Mouse (Mus musculus) midbrain, embryonic 12.5 days (tissue): ENCODE results near the gene Btrc. TPM values are rescaled to one million over a fixed set of nuclear protein-coding genes. Genes with fewer than 3 reads are reported as not detected.

Experiments
- ATAC-seq: fragments of 200-750 bp; cut with Nextera tagmentation; 2 replicates; pipeline ENCODE4 v1.8.0; 2017; ENCODE audit warnings: low read depth, moderate TSS enrichment, moderate library complexity; ENCODE audit not compliant: low FRiP score
- H3K27ac ChIP-seq: fragments of 300-500 bp; sonication (generic); replicated peaks from 2 replicates; pipeline ENCODE4 v1.5.1; 2016; ENCODE audit warnings: mild to moderate bottlenecking
- H3K27me3 ChIP-seq: fragments of 300-500 bp; sonication (generic); 2 replicates; pipeline ENCODE4 v1.6.1; 2016; ENCODE audit warnings: mild to moderate bottlenecking
- H3K36me3 ChIP-seq: fragments of 300-500 bp; sonication (generic); 2 replicates; pipeline ENCODE4 v1.6.1; 2016
- H3K4me1 ChIP-seq: fragments of 300-500 bp; sonication (generic); 2 replicates; pipeline ENCODE4 v1.6.1; 2016
- H3K4me2 ChIP-seq: fragments of 300-500 bp; sonication (generic); replicated peaks from 2 replicates; pipeline ENCODE4 v1.6.1; 2016; ENCODE audit warnings: mild to moderate bottlenecking, moderate library complexity
- H3K4me3 ChIP-seq: fragments of 300-500 bp; sonication (generic); 2 replicates; pipeline ENCODE4 v1.5.1; 2016; ENCODE audit warnings: mild to moderate bottlenecking
- H3K9ac ChIP-seq: fragments of 300-500 bp; sonication (generic); replicated peaks from 2 replicates; pipeline ENCODE4 v1.6.1; 2016; ENCODE audit warnings: mild to moderate bottlenecking, moderate library complexity
- H3K9me3 ChIP-seq: fragments of 300-500 bp; sonication (generic); 2 replicates; pipeline ENCODE4 v1.6.1; 2016; ENCODE audit warnings: mild to moderate bottlenecking
- WGBS: fragments of 180-500 bp; shearing (Covaris S2); methylation state at CpG from one replicate; pipeline ENCODE4 v1.1.7; 2016; 5-methylcytosine and 5-hydroxymethylcytosine counted together
- polyA plus RNA-seq: library from polyadenylated mRNA; unstranded; fragments of >200 nt; fragmentation: Nextera tagmentation; extraction: Ambion mirVana; gene quantifications from 2 replicates; pipeline ENCODE4 v1.2.1, GENCODE M21; 2016

Btrc gene
- polyA plus RNA-seq, 1 experiment from 2014 or later = 56.5 TPM

DNA sequence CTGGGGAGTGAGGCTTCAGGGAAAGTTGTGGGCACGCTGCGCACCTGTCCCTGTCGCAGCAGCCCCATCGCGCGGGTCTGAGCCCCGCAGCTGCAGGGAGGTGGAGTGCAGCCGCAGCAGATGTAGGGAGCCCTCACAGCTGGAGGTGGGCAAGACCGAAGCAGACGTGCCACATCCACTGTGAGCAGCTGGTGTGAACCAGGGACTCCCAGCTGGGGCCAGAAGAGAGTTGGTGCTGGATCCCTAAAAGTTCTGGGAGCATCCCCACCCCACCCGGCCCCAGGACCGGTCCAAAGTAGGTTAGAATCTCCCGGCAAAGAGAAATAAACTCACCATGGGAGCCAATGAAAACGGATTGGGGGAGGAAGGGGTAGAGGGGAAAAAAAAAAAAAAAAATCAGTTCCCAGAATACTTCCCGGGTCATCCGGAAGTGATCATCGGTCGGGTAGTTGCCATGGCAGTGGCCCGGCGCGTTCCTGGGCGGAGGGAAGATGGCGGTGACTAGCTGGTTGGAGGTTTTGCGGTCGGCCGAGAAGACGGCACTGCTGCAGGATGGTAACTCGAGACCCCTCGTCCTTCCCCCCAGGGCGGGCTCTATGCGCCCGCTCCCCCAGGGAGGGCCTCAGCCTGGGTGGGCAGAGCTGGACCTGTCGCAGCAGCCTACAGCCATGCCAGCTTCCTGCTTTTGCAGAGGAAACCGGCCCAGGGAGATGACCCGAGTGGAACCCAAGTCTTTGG is 196.8 kb downstream of the Btrc start, which contains the start of the genes Poll and Gm17018:
Gene Poll (minus strand): TSS at position 379 of the 738 bp plus-strand sequence.
Gene Gm17018 (plus strand): TSS at position 463 of the 738 bp plus-strand sequence.
- ATAC-seq = peak; percentile 92

DNA sequence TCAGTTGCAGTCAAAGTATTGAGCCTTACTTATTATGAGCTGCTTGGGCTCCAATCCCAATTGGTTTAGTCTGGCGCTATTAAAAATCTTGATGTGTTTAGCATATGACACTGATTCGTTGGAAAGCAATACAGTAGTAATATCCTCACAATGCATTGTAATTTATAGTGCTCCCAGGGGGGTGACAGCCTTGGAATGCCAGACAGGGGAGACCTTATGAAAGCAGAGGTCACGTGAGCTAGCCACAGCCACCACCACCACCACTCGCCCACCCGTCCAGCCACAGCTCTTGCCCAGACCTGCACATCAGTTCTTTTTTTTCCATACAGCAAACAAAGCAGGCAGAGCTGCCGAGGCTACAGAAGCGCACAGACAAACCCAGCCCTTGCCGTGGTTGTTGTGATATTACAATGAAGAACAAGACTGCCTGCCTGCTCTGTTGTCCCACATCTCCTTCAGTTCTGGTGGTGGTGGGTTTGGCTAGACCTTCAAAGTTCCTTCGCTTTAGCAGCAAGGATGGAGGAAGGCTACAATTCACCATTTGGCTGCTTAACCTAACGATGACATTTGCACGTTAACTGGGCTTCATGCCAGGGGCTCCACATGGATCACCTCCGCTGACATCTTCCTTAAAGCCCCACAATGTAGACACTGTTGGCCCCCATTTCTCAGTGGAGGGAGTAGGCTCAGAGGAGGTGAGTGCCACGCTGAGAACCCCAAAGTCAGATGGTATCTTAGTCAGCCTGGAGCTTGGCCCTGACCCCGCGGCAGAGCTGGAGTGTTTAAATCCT is 202.6 kb downstream of the Btrc start:
- Histone ChIP-seq H3K4me1 (peaks cover 22% of the 10 kb centered on the region), H3K27ac (no peak overlapping the region), H3K9ac (no peak overlapping the region), H3K4me3 (no peak overlapping the region), H3K27me3 (peaks cover 93% of the 10 kb centered on the region), H3K4me2 (no peak overlapping the region), H3K9me3 (no peaks in the 10 kb centered on the region), H3K36me3 (no peaks in the 10 kb centered on the region)
- ATAC-seq = no peak
- 63% methylated on average over 15 of the region's 15 CpGs for whole genome bisulfite sequencing

More for the DNA sequence above, 196.8 kb downstream of the Btrc start, which contains the start of the genes Poll and Gm17018:
- Histone ChIP-seq H3K36me3 (peaks cover 23% of the 10 kb centered on the region), H3K9ac (peak within 1 kb of the TSS; percentile 84), H3K27me3 (peaks cover 40% of the 10 kb centered on the region), H3K4me3 (peak within 1 kb of the TSS; percentile 62), H3K9me3 (no peaks in the 10 kb centered on the region), H3K27ac (peak within 1 kb of the TSS; percentile 65), H3K4me2 (peak within 1 kb of the TSS; percentile 99), H3K4me1 (peaks cover 10% of the 10 kb centered on the region)
- WGBS = under 1% methylated on average over 35 of the region's 35 CpGs

DNA sequence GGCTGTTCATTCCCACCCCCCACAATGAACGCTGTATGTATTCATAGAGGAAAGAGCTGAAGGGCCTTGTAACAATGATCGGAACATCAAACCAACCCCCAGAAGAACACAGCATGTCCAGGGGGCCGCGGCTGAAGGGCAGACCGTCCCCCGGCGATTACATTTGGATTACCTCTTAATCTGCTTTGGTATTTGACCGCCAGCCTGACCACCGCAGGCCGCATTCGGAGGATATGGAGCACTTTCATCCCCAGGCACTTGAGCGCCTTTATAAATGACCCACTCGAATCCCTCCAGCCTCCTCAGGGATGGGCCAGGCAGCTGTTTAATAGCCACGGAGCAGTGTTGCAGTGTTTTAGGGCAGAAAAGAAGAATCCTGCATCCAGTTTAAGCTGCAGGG is 203.8 kb downstream of the Btrc start:
- peaks cover 94% of the 10 kb centered on the region for H3K27me3 ChIP-seq
- no peaks in the 10 kb centered on the region for H3K9me3 ChIP-seq
- H3K4me1 ChIP-seq = peaks cover 22% of the 10 kb centered on the region
- H3K9ac ChIP-seq = no peak overlapping the region
- peaks cover 8% of the 10 kb centered on the region; the same call in 1 of the 2 replicates for H3K36me3 ChIP-seq
- H3K27ac ChIP-seq = no peak overlapping the region
- WGBS = 6% methylated on average over 14 of the region's 14 CpGs
- no peak for ATAC-seq
- H3K4me2 ChIP-seq = no peak overlapping the region
- H3K4me3 ChIP-seq = no peak overlapping the region

- Histone ChIP-seq H3K9ac (no peak overlapping the region), H3K27me3 (peaks cover 99% of the 10 kb centered on the region), H3K4me1 (peaks cover 16% of the 10 kb centered on the region)
Measured at GRCm38 (mm10) chr19:45573033-45573432, 209.5 kb downstream of the Btrc start.

DNA sequence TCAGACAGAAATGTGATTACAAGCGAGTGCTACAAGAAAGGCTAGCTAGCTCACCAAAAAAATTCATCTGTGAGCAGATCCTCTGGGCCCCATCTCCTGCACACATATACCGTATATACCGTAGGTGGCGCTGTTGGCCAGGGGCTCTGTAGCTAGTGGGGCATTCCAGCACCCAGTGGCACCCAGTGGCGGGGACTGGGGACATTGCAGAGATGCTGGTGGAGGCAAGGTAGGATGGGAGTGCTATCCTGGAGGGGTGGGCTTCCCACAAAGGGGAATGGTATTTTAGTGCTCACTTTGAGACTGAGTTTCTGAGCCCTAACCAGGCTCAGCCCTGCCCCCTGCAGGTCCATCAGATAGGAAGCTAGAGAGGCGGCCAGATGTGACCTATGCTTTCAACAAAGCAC is 210.3 kb downstream of the Btrc start:
- no peak overlapping the region for H3K27ac ChIP-seq
- peaks cover 99% of the 10 kb centered on the region for H3K27me3 ChIP-seq
- 13% methylated on average over 6 of the region's 6 CpGs for WGBS
- H3K4me3 ChIP-seq = no peak overlapping the region
- peaks cover 16% of the 10 kb centered on the region for H3K4me1 ChIP-seq
- 0 out of 2 replicates have a peak, but pooled peaks have one; percentile 23 for ATAC-seq
- H3K9ac ChIP-seq = no peak overlapping the region
- peaks cover 32% of the 10 kb centered on the region for H3K36me3 ChIP-seq
- no peak overlapping the region for H3K4me2 ChIP-seq
- no peaks in the 10 kb centered on the region for H3K9me3 ChIP-seq

More at GRCm38 (mm10) chr19:45573033-45573432, 209.5 kb downstream of the Btrc start:
- no peak for ATAC-seq
- WGBS = 81% methylated on average over 6 of the region's 6 CpGs
- Histone ChIP-seq H3K4me3 (no peak overlapping the region), H3K9me3 (no peaks in the 10 kb centered on the region), H3K27ac (no peak overlapping the region), H3K4me2 (no peak overlapping the region), H3K36me3 (peaks cover 23% of the 10 kb centered on the region)

DNA sequence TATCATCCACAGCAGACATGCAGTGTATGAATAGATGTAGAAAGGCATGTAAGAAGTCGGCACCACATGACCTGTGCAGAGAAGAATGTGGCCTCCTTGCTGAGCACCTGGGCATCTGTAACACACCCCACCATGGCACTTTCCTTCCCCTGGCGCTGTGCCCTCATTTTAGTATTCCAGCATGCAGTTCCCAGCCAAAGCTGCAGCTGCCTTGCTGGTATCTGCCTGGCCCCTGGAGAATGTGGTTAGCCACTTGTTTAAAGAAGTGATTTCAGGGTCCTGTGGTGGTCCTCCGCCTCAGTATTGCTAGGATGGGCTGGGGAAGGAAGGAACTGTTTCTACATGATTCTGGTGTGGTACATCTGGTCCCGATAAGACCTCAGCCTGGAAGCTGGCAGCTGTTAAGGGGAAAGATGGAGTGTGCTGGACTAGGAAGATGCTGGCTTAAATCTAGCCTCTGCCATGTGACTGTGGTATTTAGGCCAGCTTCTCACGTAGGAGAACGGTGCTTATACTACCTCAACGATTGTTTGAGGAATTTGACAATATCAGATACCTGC is 210.9 kb downstream of the Btrc start:
- Histone ChIP-seq H3K36me3 (peaks cover 36% of the 10 kb centered on the region), H3K4me1 (peaks cover 17% of the 10 kb centered on the region), H3K4me2 (no peak overlapping the region), H3K4me3 (no peak overlapping the region), H3K9ac (no peak overlapping the region), H3K27me3 (peaks cover 99% of the 10 kb centered on the region), H3K27ac (no peak overlapping the region), H3K9me3 (no peaks in the 10 kb centered on the region)
- 86% methylated on average over 7 of the region's 7 CpGs for WGBS
- no peak for ATAC-seq

DNA sequence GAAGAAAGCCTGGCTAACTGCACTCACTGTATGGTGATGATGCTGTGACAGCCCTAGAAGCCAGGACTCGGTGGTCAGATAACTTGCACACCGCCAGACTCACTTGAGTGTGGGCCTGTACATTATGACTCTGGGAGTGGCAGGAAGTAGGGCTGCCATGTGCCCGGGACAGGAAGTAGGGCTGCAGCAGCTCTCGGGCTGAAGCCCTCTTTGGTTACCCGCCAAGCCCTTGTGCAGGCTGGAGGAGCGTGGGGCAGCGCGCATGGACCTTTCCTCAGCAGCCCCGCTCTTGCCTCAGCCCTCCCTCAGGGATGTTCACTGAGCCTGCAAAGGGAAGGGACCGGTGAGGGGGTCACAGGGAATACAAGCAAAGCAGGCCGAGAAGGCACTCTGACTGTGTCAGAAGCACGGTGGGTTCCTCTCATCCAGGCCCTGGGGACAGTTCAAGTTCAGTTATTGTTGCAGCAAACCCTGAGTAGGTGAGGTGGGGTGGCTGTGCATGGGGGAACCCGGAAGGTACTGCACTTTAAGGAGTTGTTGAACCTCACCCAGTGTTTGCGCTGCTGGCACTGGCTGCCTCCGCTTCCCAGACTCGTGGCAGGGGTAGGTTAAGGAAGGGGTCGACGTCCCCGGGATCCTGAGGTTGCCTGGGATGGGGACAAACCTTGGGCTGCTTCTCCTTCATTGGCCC is 211.6 kb downstream of the Btrc start:
- Histone ChIP-seq H3K36me3 (peaks cover 36% of the 10 kb centered on the region), H3K4me1 (peaks cover 24% of the 10 kb centered on the region), H3K27me3 (peaks cover 98% of the 10 kb centered on the region), H3K4me3 (no peak overlapping the region), H3K9ac (0 out of 2 replicates have a peak overlapping the region, but pooled peaks have one; percentile 6), H3K4me2 (no peak overlapping the region), H3K27ac (no peak overlapping the region), H3K9me3 (no peaks in the 10 kb centered on the region)
- WGBS = 50% methylated on average over 19 of the region's 19 CpGs
- ATAC-seq = no peak

GRCm38 (mm10) chr19:45575632-45576001 is 212.1 kb downstream of the Btrc start:
- Histone ChIP-seq H3K9me3 (no peaks in the 10 kb centered on the region), H3K27ac (no peak overlapping the region), H3K4me2 (no peak overlapping the region), H3K36me3 (peaks cover 36% of the 10 kb centered on the region), H3K27me3 (peaks cover 94% of the 10 kb centered on the region), H3K4me3 (no peak overlapping the region), H3K9ac (no peak overlapping the region), H3K4me1 (peaks cover 29% of the 10 kb centered on the region)
- 8% methylated on average over 8 of the region's 8 CpGs for WGBS
- ATAC-seq = no peak

DNA sequence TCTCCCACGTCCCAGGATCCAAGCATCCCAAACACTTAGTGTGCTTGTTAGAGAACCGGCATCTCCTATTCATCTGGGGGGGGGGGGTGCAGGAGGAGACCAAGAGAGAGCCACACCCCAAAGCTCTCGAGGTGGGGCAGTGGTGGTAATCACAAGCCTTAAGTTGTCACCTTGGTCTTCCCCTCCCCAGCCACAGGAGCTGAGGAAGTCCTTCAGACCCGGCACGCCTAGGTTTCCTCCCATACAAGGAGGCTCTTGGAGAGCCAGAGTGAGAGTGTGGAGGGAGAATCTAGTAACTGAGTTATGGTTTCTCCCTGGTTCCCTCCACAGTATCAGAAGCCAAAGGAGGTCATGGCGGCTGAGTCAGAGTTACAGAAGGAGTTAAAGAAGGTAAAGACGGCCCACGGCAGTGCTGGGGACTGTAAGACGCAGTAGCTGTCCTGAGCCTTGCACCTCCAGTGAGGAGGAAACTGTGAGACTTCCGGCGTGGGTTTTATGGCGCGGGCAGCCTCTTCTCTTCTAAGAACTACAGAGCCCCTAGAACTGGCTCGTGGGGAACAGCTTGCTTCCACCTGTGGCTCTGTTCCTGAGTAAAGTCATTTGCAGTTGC is 213.7 kb downstream of the Btrc start:
- Histone ChIP-seq H3K36me3 (peaks cover 29% of the 10 kb centered on the region), H3K4me1 (peaks cover 35% of the 10 kb centered on the region), H3K4me2 (no peak overlapping the region), H3K27me3 (peaks cover 89% of the 10 kb centered on the region), H3K4me3 (no peak overlapping the region), H3K9ac (no peak overlapping the region), H3K9me3 (no peaks in the 10 kb centered on the region), H3K27ac (no peak overlapping the region)
- ATAC-seq = no peak
- 88% methylated on average over 14 of the region's 14 CpGs for WGBS

GRCm38 (mm10) chr19:45578976-45579375 is 215.4 kb downstream of the Btrc start:
- H3K36me3 ChIP-seq = peaks cover 25% of the 10 kb centered on the region
- WGBS = 93% methylated on average over 12 of the region's 12 CpGs
- H3K9me3 ChIP-seq = no peaks in the 10 kb centered on the region
- H3K4me3 ChIP-seq = no peak overlapping the region
- no peak overlapping the region for H3K27ac ChIP-seq
- peaks cover 38% of the 10 kb centered on the region for H3K4me1 ChIP-seq
- H3K4me2 ChIP-seq = no peak overlapping the region
- no peak overlapping the region for H3K9ac ChIP-seq
- ATAC-seq = no peak
- peaks cover 89% of the 10 kb centered on the region for H3K27me3 ChIP-seq

DNA sequence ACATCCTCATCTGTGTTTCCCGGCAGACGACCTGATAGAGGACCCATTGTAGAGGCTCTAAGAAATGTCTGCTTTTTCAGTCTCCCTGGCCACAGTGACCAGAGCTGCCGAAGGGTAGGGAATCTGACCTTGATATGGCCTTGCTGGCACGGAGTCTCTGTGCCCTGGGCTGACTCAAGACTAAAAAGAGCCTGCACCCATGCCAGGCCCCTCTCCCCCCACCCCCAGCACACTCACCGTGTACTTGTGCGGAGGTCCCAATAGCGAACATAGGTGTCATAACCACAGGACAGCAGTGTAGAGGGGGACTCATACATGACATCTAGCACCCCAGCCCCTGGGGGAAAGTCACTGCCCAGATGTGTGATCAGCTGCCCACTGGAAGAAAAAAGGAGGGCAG is 215.9 kb downstream of the Btrc start:
- WGBS = 89% methylated on average over 7 of the region's 7 CpGs
- Histone ChIP-seq H3K4me3 (no peak overlapping the region), H3K9me3 (no peaks in the 10 kb centered on the region), H3K27ac (no peak overlapping the region), H3K36me3 (peaks cover 25% of the 10 kb centered on the region), H3K4me1 (peaks cover 38% of the 10 kb centered on the region), H3K27me3 (peaks cover 89% of the 10 kb centered on the region), H3K9ac (no peak overlapping the region), H3K4me2 (no peak overlapping the region)
- ATAC-seq = no peak
